Mouse (Mus musculus): ENCODE measurements at regions not wholly inside any gene's neighbourhood (a gene's known extent, or its start where the extent isn't known, plus 50 kb on each side); places are given as distances from the start of the nearest gene placed in this dataset.

GRCm38 (mm10) chr2:19743467-19743866, 85.9 kb downstream of the Otud1 start:
- no peak for TF ChIP-seq POLR2A (IDR thresholded peaks at IDR 0.05; ENCODE audit: low read depth, low read length)
- no peak for TF ChIP-seq CTCF (IDR thresholded peaks at IDR 0.05; ENCODE audit: extremely low read depth, insufficient read length, insufficient replicate concordance, low read depth, low read length)
